Mouse (Mus musculus): ENCODE measurements around the gene Nek6. TPM values are rescaled to one million over a fixed set of nuclear protein-coding genes. Genes with fewer than 3 reads are reported as not detected.

Gene Nek6
- 18.1 and 19.6 TPM in 2 replicates for polyA plus RNA-seq (2012; rRNA removed)

DNA sequence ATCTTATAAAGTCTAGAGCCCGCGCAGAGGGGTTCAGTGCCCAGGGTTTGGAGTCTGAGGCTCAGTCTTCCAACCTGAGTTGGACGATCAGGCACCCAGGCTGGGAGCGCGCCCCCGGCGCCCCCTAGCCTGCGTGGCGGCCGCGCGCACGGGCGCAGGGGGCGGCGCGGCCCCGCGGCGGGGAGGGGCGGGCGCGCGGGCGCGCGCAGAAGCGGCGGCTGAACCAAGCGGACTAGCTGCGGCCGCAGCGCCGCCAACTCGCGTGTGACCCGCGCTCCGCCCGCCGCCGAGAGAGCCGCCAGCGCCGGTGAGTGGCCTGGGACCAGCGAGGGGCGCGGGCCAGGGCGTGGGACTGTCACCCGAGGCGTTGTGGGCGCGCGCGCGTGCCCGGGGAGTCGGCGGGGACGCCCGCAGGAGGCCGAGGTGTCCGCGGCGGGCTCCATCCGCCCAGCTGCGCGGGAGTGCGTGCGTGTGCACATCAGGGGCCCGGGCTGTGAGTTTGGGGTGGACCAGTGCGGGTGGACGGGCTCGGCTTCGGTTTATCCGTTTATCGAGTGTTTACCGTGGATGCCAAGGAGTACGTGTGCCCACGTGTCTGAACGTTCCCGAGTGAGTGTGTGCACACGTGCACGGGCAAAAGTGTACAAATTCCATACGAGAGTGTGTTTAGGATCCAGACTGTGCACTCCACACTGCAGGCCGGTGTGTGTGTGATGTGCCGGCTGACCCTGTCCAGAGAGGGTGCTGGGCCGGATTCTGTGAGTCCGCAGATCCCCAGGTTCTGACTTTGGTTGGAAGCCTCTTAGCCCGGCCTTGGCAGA lies at the start of gene Nek6:
Nek6 (plus strand) TSS at position 157 of the 821 bp plus-strand sequence.

DNA sequence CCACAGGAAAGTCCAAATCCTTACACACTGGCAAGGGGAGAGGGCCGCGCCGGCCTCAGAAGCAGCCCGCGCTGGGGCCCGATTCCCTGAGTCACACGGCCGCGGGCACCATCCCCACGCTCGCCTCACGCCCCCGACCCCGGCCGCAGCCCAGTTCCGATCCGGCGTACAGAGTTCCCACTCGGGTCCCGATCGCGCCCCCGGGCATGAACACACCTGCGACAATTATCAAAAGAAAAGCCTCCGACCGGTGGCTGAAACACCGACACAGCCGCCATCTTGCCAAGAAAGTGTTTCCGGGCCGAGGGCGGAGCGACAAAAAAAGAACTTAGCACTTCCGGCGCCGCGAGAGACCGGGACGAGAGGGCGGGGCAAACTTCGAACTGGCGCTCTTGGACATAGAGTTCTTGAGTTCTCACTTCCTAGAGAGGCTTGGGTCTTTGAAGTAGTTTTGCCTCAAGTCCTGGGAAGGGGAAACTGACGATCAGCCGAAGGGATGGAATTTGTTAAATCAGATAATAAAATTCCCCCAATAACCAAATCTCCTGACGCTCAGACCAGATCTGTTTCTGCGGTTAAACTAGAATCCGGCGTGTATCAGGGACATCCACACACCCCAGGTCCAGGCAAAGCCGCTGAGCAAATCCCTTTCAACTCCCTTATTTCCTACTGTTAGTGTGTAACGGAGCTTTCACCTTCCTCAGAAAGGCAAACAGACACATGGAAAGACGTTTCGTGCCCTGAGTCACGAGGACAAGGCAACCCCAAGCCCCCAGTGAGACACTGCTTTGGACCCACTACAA lies 132.4 kb downstream of the Nek6 start, which contains the start of gene Psmb7:
Psmb7 (minus strand) TSS at position 463 of the 803 bp plus-strand sequence.

Other genes starting within 250 kb of the Nek6 start
- gene Dennd1a, start 224.3 kb upstream of the Nek6 start, polyA plus RNA-seq (2012; rRNA removed): 4.6 and 6.2 TPM in 2 replicates
- 0.02 and 0.13 TPM in 2 replicates for gene Lhx2, start 172.4 kb upstream of the Nek6 start, polyA plus RNA-seq (2012; rRNA removed)
- gene Psmb7, start 132.4 kb downstream of the Nek6 start, polyA plus RNA-seq (2012; rRNA removed): 11.1 and 15.7 TPM in 2 replicates
- gene Nr5a1, start 202.9 kb downstream of the Nek6 start, polyA plus RNA-seq (2012; rRNA removed): 0.09 and 0.16 TPM in 2 replicates

Measured in stomach, adult 2 months (tissue).